Mouse (Mus musculus) lung, postnatal 25 days (tissue): ENCODE measurements at regions not wholly inside any gene's neighbourhood (a gene's known extent, or its start where the extent isn't known, plus 50 kb on each side); places are given as distances from the start of the nearest gene placed in this dataset.

Source experiments
- DNase-seq: peaks from one replicate; pipeline ENCODE4 v3.0.0; 2022; ENCODE audit warnings: low spot score

- no peak for DNase-seq
Measured at GRCm38 (mm10) chr4:87386835-87387234, 156.6 kb upstream of the Slc24a2 start.

- no peak for DNase-seq
Measured at GRCm38 (mm10) chr4:87386271-87386670, 156.0 kb upstream of the Slc24a2 start.

- DNase-seq = no peak
Measured at GRCm38 (mm10) chr4:87385221-87385739, 155.0 kb upstream of the Slc24a2 start.

- peak; percentile 21 for DNase-seq
Measured at GRCm38 (mm10) chr4:87384469-87385044, 154.3 kb upstream of the Slc24a2 start.

- DNase-seq = no peak
Measured at GRCm38 (mm10) chr4:87380716-87381115, 150.4 kb upstream of the Slc24a2 start.

- DNase-seq = no peak
Measured at GRCm38 (mm10) chr4:87379516-87380173, 149.4 kb upstream of the Slc24a2 start.

GRCm38 (mm10) chr4:87371960-87372359 is 141.7 kb upstream of the Slc24a2 start:
- no peak for DNase-seq

GRCm38 (mm10) chr4:87369626-87370234 is 139.5 kb upstream of the Slc24a2 start:
- no peak for DNase-seq

- peak; percentile 38 for DNase-seq
Measured at GRCm38 (mm10) chr4:87368413-87369160, 138.3 kb upstream of the Slc24a2 start.

- peak; percentile 86 for DNase-seq
Measured at GRCm38 (mm10) chr4:87367732-87368412, 137.6 kb upstream of the Slc24a2 start.

GRCm38 (mm10) chr4:87362201-87362600 is 131.9 kb upstream of the Slc24a2 start:
- no peak for DNase-seq

- peak; percentile 47 for DNase-seq
Measured at GRCm38 (mm10) chr4:87359483-87359882, 129.2 kb upstream of the Slc24a2 start.

GRCm38 (mm10) chr4:87359004-87359403 is 128.7 kb upstream of the Slc24a2 start:
- no peak for DNase-seq

GRCm38 (mm10) chr4:87332968-87333367 is 102.7 kb upstream of the Slc24a2 start:
- no peak for DNase-seq

- DNase-seq = no peak
Measured at GRCm38 (mm10) chr4:87329136-87329535, 98.9 kb upstream of the Slc24a2 start.

GRCm38 (mm10) chr4:87321726-87322349 is 91.6 kb upstream of the Slc24a2 start:
- DNase-seq = no peak

GRCm38 (mm10) chr4:87298129-87298528 is 67.9 kb upstream of the Slc24a2 start:
- DNase-seq = no peak

- DNase-seq = no peak
Measured at GRCm38 (mm10) chr4:87294538-87294937, 64.3 kb upstream of the Slc24a2 start.
